Mouse (Mus musculus): ENCODE measurements around the gene Igf2. TPM values are rescaled to one million over a fixed set of nuclear protein-coding genes. Genes with fewer than 3 reads are reported as not detected.

The Igf2 gene
- polyA plus RNA-seq, 1 experiment from 2014 or later, result 151 TPM

DNA sequence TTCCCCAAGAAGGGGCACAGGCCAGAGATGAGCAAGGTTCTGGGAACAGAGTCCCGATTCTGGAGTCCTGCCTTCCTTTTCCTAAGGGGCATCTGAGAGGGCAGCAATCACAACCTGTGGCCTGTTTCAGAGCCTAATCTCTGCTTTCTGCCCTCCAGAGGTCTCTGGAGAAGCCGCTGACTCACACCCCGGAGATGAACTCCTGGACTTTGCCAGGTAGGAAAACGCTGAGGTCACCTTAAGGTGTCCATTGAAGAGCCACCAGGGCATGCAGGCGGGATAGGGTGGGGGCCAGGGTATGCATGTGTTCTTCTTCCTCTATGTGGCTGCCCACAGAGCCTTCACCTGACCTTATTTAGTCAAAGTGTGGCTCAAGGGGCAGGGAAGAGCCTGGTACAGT, 1.3 kb downstream of the Igf2 start:
- H3K4me1 ChIP-seq, result peaks cover 15% of the 10 kb centered on the region
- 44% methylated on average over 5 of the region's 5 CpGs for WGBS
- peaks cover 76% of the 10 kb centered on the region for H3K27me3 ChIP-seq (ENCODE audit: low read depth, poor library complexity, severe bottlenecking)
- DNase-seq (ENCODE audit: low spot score), result no peak
- peaks cover 20% of the 10 kb centered on the region for H3K9me3 ChIP-seq (replicated peaks)
- H3K27ac ChIP-seq (replicated peaks), result no peak overlapping the region
- H3K4me3 ChIP-seq, result no peak overlapping the region
- no peaks in the 10 kb centered on the region for H3K36me3 ChIP-seq

- Histone ChIP-seq H3K9me3 (replicated peaks) (peaks cover 12% of the 10 kb centered on the region), H3K27ac (replicated peaks) (no peak overlapping the region), H3K4me1 (peaks cover 23% of the 10 kb centered on the region), H3K36me3 (no peaks in the 10 kb centered on the region), H3K27me3 (ENCODE audit: low read depth, poor library complexity, severe bottlenecking) (peaks cover 84% of the 10 kb centered on the region), H3K4me3 (no peak overlapping the region)
- DNase-seq (ENCODE audit: low spot score), result peak; percentile 44
- WGBS, result 3% methylated on average over 9 of the region's 9 CpGs
Measured at GRCm38 (mm10) chr7:142664465-142665029, 2.1 kb downstream of the Igf2 start.

DNA sequence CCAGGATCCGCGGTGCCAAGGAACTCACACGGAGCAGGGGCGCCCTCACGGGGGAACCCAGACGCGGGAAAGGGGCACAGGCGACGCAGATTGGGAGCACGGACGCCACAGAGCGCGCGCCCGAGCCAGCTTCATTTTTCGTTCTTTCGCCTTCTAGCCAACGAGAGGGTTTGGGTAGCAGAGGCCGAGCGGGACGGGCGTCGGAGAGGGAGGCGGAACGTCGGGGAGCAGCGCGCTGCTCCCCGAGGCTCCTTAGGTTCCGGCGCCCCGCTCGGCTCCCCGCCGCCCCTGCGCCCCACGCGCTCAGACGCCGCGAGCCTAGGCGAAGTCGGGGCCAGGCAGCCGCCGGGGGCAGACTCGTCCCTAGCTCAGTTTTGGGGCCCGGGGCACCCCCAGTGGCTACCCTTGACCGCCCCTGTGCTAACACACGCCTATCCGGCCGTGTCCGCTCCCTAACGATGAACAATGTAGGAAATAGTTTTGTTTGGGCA, 2.6 kb downstream of the Igf2 start:
- Histone ChIP-seq H3K4me3 (peak overlapping the region; percentile 37), H3K27ac (replicated peaks) (no peak overlapping the region; the same call in 1 of the 2 replicates), H3K27me3 (ENCODE audit: low read depth, poor library complexity, severe bottlenecking) (peaks cover 90% of the 10 kb centered on the region), H3K4me1 (peaks cover 29% of the 10 kb centered on the region), H3K9me3 (replicated peaks) (peaks cover 6% of the 10 kb centered on the region; the same call in 1 of the 2 replicates), H3K36me3 (no peaks in the 10 kb centered on the region)
- WGBS, result under 1% methylated on average over 53 of the region's 53 CpGs
- peak; percentile 52 for DNase-seq (ENCODE audit: low spot score)

- Histone ChIP-seq H3K9me3 (replicated peaks) (no peaks in the 10 kb centered on the region), H3K27ac (replicated peaks) (no peak overlapping the region), H3K36me3 (no peaks in the 10 kb centered on the region), H3K4me3 (no peak overlapping the region), H3K27me3 (ENCODE audit: low read depth, poor library complexity, severe bottlenecking) (peaks cover 98% of the 10 kb centered on the region), H3K4me1 (peaks cover 37% of the 10 kb centered on the region)
- 5% methylated on average over 5 of the region's 5 CpGs for whole genome bisulfite sequencing
- DNase-seq (ENCODE audit: low spot score), result no peak
Measured at GRCm38 (mm10) chr7:142663151-142663550, 3.5 kb downstream of the Igf2 start.

GRCm38 (mm10) chr7:142661811-142662210, 4.8 kb downstream of the Igf2 start:
- Histone ChIP-seq H3K36me3 (no peaks in the 10 kb centered on the region), H3K27me3 (ENCODE audit: low read depth, poor library complexity, severe bottlenecking) (peaks cover 100% of the 10 kb centered on the region), H3K27ac (replicated peaks) (no peak overlapping the region), H3K4me1 (peaks cover 51% of the 10 kb centered on the region), H3K9me3 (replicated peaks) (no peaks in the 10 kb centered on the region), H3K4me3 (no peak overlapping the region)
- no peak for DNase-seq (ENCODE audit: low spot score)

- Histone ChIP-seq H3K36me3 (no peaks in the 10 kb centered on the region), H3K27me3 (ENCODE audit: low read depth, poor library complexity, severe bottlenecking) (peaks cover 100% of the 10 kb centered on the region), H3K4me1 (peaks cover 53% of the 10 kb centered on the region), H3K27ac (replicated peaks) (peak overlapping the region; percentile 63), H3K9me3 (replicated peaks) (no peaks in the 10 kb centered on the region), H3K4me3 (peak overlapping the region; percentile 50)
- DNase-seq (ENCODE audit: low spot score), result no peak
- WGBS, result under 1% methylated on average over 25 of the region's 25 CpGs
Measured at GRCm38 (mm10) chr7:142661046-142661445, 5.6 kb downstream of the Igf2 start.

DNA sequence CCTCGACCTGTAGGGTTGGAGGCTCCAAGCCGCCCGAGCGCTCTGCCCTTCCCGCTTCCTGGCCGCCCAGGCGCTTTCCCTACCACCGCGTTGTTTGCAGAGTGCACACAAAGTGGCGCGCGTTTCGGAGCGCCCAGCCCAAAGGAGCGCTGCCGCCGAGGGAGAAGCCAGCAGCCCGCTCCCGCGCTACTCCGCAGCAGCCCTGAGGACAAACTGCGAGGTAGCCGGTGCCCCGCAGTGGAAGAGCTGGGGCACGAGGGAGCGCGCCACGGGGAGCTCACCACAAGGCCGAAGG, 6.0 kb downstream of the Igf2 start:
- Histone ChIP-seq H3K27me3 (ENCODE audit: low read depth, poor library complexity, severe bottlenecking) (peaks cover 100% of the 10 kb centered on the region), H3K4me1 (peaks cover 57% of the 10 kb centered on the region), H3K36me3 (no peaks in the 10 kb centered on the region), H3K27ac (replicated peaks) (peak overlapping the region; percentile 63), H3K9me3 (replicated peaks) (no peaks in the 10 kb centered on the region), H3K4me3 (peak overlapping the region; percentile 50)
- under 1% methylated on average over 29 of the region's 29 CpGs for WGBS
- DNase-seq (ENCODE audit: low spot score), result peak; percentile 76

GRCm38 (mm10) chr7:142659767-142660650, 6.6 kb downstream of the Igf2 start:
- Histone ChIP-seq H3K4me3 (peak overlapping the region; percentile 50), H3K27ac (replicated peaks) (peak overlapping the region; percentile 63), H3K4me1 (peaks cover 63% of the 10 kb centered on the region), H3K9me3 (replicated peaks) (no peaks in the 10 kb centered on the region), H3K36me3 (no peaks in the 10 kb centered on the region), H3K27me3 (ENCODE audit: low read depth, poor library complexity, severe bottlenecking) (peaks cover 100% of the 10 kb centered on the region)
- DNase-seq (ENCODE audit: low spot score), result peak; percentile 47
- under 1% methylated on average over 42 of the region's 43 CpGs for WGBS

GRCm38 (mm10) chr7:142659181-142659681, 7.4 kb downstream of the Igf2 start:
- no peaks in the 10 kb centered on the region for H3K9me3 ChIP-seq (replicated peaks)
- under 1% methylated on average over 64 of the region's 70 CpGs for WGBS
- peaks cover 69% of the 10 kb centered on the region for H3K4me1 ChIP-seq
- DNase-seq (ENCODE audit: low spot score), result no peak
- H3K27me3 ChIP-seq (ENCODE audit: low read depth, poor library complexity, severe bottlenecking), result peaks cover 100% of the 10 kb centered on the region
- H3K27ac ChIP-seq (replicated peaks), result peak overlapping the region; percentile 52; the same call in 1 of the 2 replicates
- H3K36me3 ChIP-seq, result no peaks in the 10 kb centered on the region
- H3K4me3 ChIP-seq, result peak overlapping the region; percentile 50

GRCm38 (mm10) chr7:142658681-142659180, 7.9 kb downstream of the Igf2 start:
- Histone ChIP-seq H3K27me3 (ENCODE audit: low read depth, poor library complexity, severe bottlenecking) (peaks cover 100% of the 10 kb centered on the region), H3K27ac (replicated peaks) (peak overlapping the region; percentile 52; the same call in 1 of the 2 replicates), H3K36me3 (no peaks in the 10 kb centered on the region), H3K4me3 (peak overlapping the region; percentile 50), H3K9me3 (replicated peaks) (no peaks in the 10 kb centered on the region), H3K4me1 (peaks cover 69% of the 10 kb centered on the region)
- peak; percentile 52 for DNase-seq (ENCODE audit: low spot score)
- WGBS, result under 1% methylated on average over 39 of the region's 40 CpGs

DNA sequence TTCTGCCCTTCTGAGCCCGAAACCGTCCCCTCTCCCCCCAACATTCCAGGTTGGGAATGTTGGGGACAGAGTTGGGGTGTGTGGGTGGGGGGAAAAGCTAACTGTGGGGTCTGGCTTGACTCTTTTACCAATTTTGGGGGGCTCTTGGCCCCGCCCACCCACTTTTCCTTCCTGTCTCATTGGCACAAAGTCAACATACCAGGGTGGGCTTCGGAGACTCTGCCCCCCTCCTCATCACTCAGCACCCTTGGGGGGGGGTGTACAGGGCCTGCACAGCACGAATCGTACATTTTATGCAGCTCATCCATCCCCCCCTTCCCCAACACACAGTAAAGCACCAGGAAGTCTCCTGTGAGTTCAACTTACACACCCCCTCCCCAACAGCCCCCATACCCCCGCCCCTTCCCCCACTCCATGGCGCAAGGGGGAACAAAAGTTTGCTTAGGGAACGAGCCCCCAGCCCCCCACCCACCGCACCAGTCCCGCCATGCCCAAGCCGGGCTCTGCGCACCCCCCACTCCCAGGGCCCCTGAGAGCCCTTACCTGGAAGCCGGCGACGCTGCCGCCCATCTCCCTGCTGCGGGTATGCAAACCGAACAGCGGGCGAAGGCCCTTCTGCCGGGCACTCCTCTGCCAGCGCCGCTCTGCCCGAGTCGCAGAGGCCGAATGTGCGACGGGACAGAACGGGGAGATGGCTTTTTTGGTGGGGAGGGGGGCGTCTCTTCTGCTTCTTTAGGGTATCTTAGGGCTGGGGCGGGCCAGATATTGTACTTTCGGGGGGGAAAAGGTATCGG, 8.6 kb downstream of the Igf2 start:
- peaks cover 70% of the 10 kb centered on the region for H3K4me1 ChIP-seq
- no peaks in the 10 kb centered on the region for H3K9me3 ChIP-seq (replicated peaks)
- H3K27me3 ChIP-seq (ENCODE audit: low read depth, poor library complexity, severe bottlenecking), result peaks cover 100% of the 10 kb centered on the region
- DNase-seq (ENCODE audit: low spot score), result no peak
- no peaks in the 10 kb centered on the region for H3K36me3 ChIP-seq
- peak overlapping the region; percentile 50 for H3K4me3 ChIP-seq
- WGBS, result under 1% methylated on average over 34 of the region's 34 CpGs
- peak overlapping the region; percentile 33; the same call in 1 of the 2 replicates for H3K27ac ChIP-seq (replicated peaks)

GRCm38 (mm10) chr7:142657341-142657791, 9.2 kb downstream of the Igf2 start:
- Histone ChIP-seq H3K27me3 (ENCODE audit: low read depth, poor library complexity, severe bottlenecking) (peaks cover 100% of the 10 kb centered on the region), H3K4me1 (peaks cover 70% of the 10 kb centered on the region), H3K4me3 (peak overlapping the region; percentile 50), H3K36me3 (no peaks in the 10 kb centered on the region), H3K27ac (replicated peaks) (no peak overlapping the region), H3K9me3 (replicated peaks) (no peaks in the 10 kb centered on the region)
- 5% methylated on average over 9 of the region's 9 CpGs for WGBS
- peak; percentile 52 for DNase-seq (ENCODE audit: low spot score)

All from midbrain, embryonic 10.5 days (tissue).